Mouse (Mus musculus): ENCODE measurements at regions not wholly inside any gene's neighbourhood (a gene's known extent, or its start where the extent isn't known, plus 50 kb on each side); places are given as distances from the start of the nearest gene placed in this dataset.
A peak's percentile ranks its signal among the peaks of the same experiment; 100 is the strongest.

DNA sequence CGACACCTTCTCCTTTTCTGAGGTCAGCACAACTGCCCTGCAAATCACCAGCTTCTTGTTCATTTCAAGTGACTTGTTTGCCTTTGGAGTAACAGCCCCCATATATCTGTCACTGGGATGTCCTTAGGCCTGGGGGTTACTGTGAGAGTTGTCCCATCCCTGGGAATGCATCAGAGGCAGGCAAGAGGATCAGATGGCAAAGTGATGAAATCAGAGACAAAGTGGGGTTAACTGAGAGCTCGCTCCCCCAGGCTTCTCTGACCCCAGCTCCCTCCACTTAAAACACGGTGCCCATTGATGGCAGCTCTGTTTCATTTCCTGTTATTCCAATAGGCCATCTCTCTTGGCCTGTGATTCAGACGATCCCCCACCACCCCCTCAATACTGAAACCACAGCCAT lies 446.2 kb downstream of the Fgf9 start:
- H3K4me1 ChIP-seq (replicated peaks), result peaks cover 12% of the 10 kb centered on the region; the same call in 1 of the 2 replicates
- no peaks in the 10 kb centered on the region for H3K36me3 ChIP-seq
- 10% methylated on average over 4 of the region's 4 CpGs for WGBS
- no peak overlapping the region for H3K4me2 ChIP-seq
- H3K9me3 ChIP-seq, result no peaks in the 10 kb centered on the region
- no peaks in the 10 kb centered on the region for H3K27me3 ChIP-seq
- no peak overlapping the region for H3K27ac ChIP-seq
- ATAC-seq (ENCODE audit: insufficient number of reproducible peaks, insufficient read depth, low FRiP score, low TSS enrichment, low read depth), result no peak
- H3K9ac ChIP-seq (replicated peaks), result no peak overlapping the region
- no peak overlapping the region for H3K4me3 ChIP-seq (replicated peaks)

DNA sequence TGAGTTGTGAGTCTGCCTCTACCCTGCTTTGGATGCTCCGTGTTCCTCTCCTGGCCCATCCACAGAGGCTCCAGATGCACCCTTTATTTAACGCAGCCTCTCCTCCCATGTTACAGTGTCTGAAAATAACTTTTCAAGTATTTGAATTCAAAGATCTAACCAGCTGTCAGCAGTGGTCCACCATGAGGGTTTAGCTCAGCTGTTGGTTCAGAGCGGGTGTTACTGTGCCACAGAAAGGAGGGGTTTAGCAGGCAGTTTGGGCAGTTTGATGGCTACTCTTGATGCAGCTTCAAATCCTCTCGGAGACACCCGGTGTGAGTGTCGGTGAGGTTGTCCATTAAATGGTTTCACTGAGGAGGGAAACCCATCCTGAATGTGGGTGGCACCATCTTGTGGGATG lies 441.8 kb downstream of the Fgf9 start:
- Histone ChIP-seq H3K9me3 (no peaks in the 10 kb centered on the region), H3K4me2 (no peak overlapping the region), H3K4me1 (replicated peaks) (peaks cover 9% of the 10 kb centered on the region; the same call in 1 of the 2 replicates), H3K27me3 (no peaks in the 10 kb centered on the region), H3K4me3 (replicated peaks) (no peak overlapping the region), H3K36me3 (no peaks in the 10 kb centered on the region), H3K27ac (no peak overlapping the region), H3K9ac (replicated peaks) (no peak overlapping the region)
- ATAC-seq (ENCODE audit: insufficient number of reproducible peaks, insufficient read depth, low FRiP score, low TSS enrichment, low read depth), result no peak
- 87% methylated on average over 6 of the region's 6 CpGs for WGBS

DNA sequence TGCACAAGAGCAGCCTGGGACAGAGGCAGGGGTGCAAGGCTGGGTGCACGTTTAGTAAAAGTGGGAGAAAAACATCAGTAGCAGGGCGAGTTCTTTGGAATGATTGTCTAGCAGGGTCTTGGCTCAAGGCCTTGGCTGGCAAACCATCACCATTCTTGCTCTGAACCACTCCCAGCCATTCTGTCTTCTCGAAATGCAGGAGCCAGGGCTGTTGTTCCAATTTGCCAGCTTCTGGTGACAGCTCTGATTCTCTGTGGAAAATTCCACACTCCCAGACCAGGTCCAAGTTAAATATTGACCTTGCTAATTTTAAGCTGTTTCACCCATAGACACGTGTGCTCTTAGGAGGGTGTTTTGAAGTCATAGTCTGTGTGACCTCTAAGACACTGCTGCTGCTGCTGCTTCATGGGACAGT lies 441.2 kb downstream of the Fgf9 start:
- H3K27ac ChIP-seq, result peak overlapping the region; percentile 31; the same call in 1 of the 2 replicates
- whole genome bisulfite sequencing, result 80% methylated on average over 4 of the region's 4 CpGs

DNA sequence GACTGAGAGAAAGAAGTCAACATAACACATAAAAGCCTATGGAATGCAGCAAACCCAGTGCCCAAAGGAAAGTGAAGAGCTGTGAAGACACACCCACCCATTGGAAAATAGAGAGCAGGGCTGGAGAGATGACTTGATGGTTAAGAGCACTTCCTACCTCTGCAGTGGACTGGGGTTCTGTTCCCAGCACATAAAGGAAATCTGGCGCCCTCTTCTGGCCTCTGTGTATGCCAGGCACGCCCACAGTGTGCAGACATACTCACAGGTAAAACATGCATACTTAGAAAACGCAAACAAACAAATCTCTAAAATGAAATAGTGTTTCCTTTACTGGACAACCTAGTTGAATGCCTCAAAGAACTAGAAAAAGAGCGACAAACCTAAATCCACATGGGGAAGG lies 440.4 kb downstream of the Fgf9 start:
- Histone ChIP-seq H3K9ac (replicated peaks) (no peak overlapping the region), H3K4me3 (replicated peaks) (no peak overlapping the region), H3K9me3 (no peaks in the 10 kb centered on the region), H3K27me3 (no peaks in the 10 kb centered on the region), H3K4me1 (replicated peaks) (peaks cover 3% of the 10 kb centered on the region; the same call in 1 of the 2 replicates), H3K27ac (no peak overlapping the region), H3K4me2 (no peak overlapping the region), H3K36me3 (no peaks in the 10 kb centered on the region)
- WGBS, result 79% methylated on average over 4 of the region's 4 CpGs
- ATAC-seq (ENCODE audit: insufficient number of reproducible peaks, insufficient read depth, low FRiP score, low TSS enrichment, low read depth), result no peak

More for the DNA sequence above, 441.2 kb downstream of the Fgf9 start:
- no peaks in the 10 kb centered on the region for H3K36me3 ChIP-seq
- H3K4me3 ChIP-seq (replicated peaks), result no peak overlapping the region
- H3K4me2 ChIP-seq, result no peak overlapping the region
- no peaks in the 10 kb centered on the region for H3K9me3 ChIP-seq
- H3K4me1 ChIP-seq (replicated peaks), result peaks cover 7% of the 10 kb centered on the region; the same call in 1 of the 2 replicates
- H3K9ac ChIP-seq (replicated peaks), result no peak overlapping the region
- H3K27me3 ChIP-seq, result no peaks in the 10 kb centered on the region
- no peak for ATAC-seq (ENCODE audit: insufficient number of reproducible peaks, insufficient read depth, low FRiP score, low TSS enrichment, low read depth)

DNA sequence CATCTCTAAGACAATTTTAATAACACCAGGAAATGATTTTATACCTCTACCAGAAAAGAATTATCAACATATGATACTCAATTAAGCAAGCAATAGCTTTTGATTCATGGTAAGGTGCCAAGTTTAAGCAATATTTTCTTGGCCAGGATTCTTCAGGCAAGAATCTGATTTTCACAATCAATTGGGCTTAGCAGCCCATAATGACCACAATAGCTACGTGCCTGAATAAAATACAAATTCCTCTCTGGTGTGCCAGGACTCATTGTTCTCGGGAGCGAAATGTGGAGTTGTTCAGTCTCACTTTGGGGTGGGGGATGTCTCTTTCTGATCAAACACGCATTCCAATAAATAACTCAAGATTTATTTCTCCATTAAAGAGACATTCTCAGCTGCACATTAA lies 438.8 kb downstream of the Fgf9 start:
- no peaks in the 10 kb centered on the region for H3K27me3 ChIP-seq

DNA sequence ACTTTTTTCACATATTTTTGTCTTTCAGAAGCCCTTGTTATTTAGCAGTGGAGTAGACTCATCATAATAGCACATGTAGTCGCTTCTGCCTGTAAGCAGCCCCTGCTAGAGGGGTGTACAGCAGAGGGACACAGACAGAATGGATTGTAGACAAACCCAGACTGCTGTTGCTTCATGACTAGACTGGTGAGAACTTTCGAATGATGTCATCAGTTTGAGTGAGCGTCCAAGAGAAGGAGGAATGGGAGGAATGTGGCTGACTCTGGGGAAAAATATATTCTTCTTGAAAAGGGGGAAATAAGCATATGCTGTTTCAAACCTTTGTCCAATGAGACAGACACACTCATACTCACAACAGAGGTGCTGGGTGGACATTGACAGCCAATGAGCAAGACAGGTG lies 436.1 kb downstream of the Fgf9 start:
- H3K36me3 ChIP-seq, result no peaks in the 10 kb centered on the region
- ATAC-seq (ENCODE audit: insufficient number of reproducible peaks, insufficient read depth, low FRiP score, low TSS enrichment, low read depth), result no peak
- WGBS, result 73% methylated on average over 3 of the region's 3 CpGs
- no peak overlapping the region for H3K27ac ChIP-seq
- H3K27me3 ChIP-seq, result no peaks in the 10 kb centered on the region
- no peak overlapping the region for H3K4me3 ChIP-seq (replicated peaks)
- H3K4me2 ChIP-seq, result no peak overlapping the region
- no peaks in the 10 kb centered on the region for H3K9me3 ChIP-seq
- no peak overlapping the region for H3K9ac ChIP-seq (replicated peaks)
- H3K4me1 ChIP-seq (replicated peaks), result peaks cover 9% of the 10 kb centered on the region; the same call in 1 of the 2 replicates

More for the DNA sequence above, 438.8 kb downstream of the Fgf9 start:
- H3K4me3 ChIP-seq (replicated peaks), result no peak overlapping the region
- WGBS, result 67% methylated on average over 4 of the region's 4 CpGs
- no peak for ATAC-seq (ENCODE audit: insufficient number of reproducible peaks, insufficient read depth, low FRiP score, low TSS enrichment, low read depth)
- no peaks in the 10 kb centered on the region for H3K36me3 ChIP-seq
- H3K4me1 ChIP-seq (replicated peaks), result peaks cover 6% of the 10 kb centered on the region; the same call in 1 of the 2 replicates
- no peak overlapping the region for H3K9ac ChIP-seq (replicated peaks)
- H3K9me3 ChIP-seq, result no peaks in the 10 kb centered on the region
- no peak overlapping the region for H3K4me2 ChIP-seq
- H3K27ac ChIP-seq, result no peak overlapping the region

DNA sequence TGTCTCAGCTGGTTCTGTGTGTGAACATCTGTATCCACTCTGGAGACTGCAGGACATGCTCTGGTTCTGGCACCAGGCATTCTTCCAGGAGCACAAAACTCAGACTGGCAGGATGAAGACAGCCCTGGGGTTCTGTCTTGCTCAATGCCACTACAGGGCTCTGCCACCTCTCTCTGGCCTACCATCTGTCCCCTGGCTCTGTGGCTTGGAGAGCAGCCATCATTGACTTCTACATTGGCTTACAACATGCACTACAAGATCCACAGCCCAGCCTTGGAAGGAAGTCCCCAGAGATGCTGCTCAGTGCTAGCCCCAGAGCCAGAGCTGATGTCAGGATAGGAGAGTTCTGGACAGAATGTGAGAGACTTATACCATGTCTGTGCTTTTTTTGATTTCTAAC lies 435.5 kb downstream of the Fgf9 start:
- peaks cover 9% of the 10 kb centered on the region; the same call in 1 of the 2 replicates for H3K4me1 ChIP-seq (replicated peaks)
- no peak overlapping the region for H3K27ac ChIP-seq
- H3K9ac ChIP-seq (replicated peaks), result no peak overlapping the region
- ATAC-seq (ENCODE audit: insufficient number of reproducible peaks, insufficient read depth, low FRiP score, low TSS enrichment, low read depth), result no peak
- H3K9me3 ChIP-seq, result no peaks in the 10 kb centered on the region
- H3K4me2 ChIP-seq, result no peak overlapping the region
- H3K36me3 ChIP-seq, result no peaks in the 10 kb centered on the region
- no peak overlapping the region for H3K4me3 ChIP-seq (replicated peaks)
- no peaks in the 10 kb centered on the region for H3K27me3 ChIP-seq

DNA sequence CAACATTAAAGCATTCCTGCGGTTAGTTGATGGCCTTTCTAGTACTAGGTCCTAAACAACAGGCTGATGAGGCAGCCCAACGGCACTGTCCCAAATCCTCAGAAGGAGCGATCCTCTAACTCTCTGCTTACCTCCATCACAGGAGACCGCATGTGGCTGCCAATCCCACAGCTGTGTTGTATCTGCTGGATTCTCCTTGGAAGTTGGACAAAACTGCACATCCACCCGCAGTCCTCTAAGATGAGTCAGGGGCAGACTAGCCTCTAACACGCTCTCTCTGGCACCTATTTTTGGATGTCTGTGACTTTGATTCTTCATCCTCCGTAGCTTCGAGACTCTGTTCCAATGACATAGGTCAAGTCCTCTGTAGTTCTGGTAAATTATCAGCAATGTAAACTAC lies 432.5 kb downstream of the Fgf9 start:
- 88% methylated on average over 8 of the region's 8 CpGs for WGBS
- no peak for ATAC-seq (ENCODE audit: insufficient number of reproducible peaks, insufficient read depth, low FRiP score, low TSS enrichment, low read depth)
- H3K9me3 ChIP-seq, result no peaks in the 10 kb centered on the region
- H3K4me1 ChIP-seq (replicated peaks), result peaks cover 21% of the 10 kb centered on the region
- H3K36me3 ChIP-seq, result no peaks in the 10 kb centered on the region
- H3K27ac ChIP-seq, result no peak overlapping the region
- no peaks in the 10 kb centered on the region for H3K27me3 ChIP-seq
- H3K4me2 ChIP-seq, result no peak overlapping the region
- no peak overlapping the region for H3K4me3 ChIP-seq (replicated peaks)
- H3K9ac ChIP-seq (replicated peaks), result no peak overlapping the region

DNA sequence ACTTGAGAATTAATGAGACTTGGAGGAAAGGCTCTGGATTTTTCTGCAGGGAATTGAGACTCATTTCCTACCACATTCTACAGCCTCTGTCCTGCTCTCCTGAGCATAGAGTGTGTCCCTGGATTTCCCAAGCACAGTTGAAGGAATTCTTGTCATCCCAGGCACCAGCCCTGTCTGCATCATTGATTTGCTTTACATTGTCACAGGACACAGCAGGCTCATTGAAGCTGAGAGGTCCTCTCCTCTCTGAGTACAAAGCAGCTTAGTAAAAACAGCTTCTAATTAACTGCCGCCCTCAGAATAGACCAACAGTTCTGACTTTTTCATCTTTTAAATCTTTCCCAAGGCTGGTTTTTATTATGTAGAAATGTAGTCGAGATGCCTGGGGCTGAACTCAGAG lies 429.7 kb downstream of the Fgf9 start:
- no peaks in the 10 kb centered on the region for H3K27me3 ChIP-seq
- no peaks in the 10 kb centered on the region for H3K9me3 ChIP-seq
- no peak overlapping the region for H3K9ac ChIP-seq (replicated peaks)
- H3K4me3 ChIP-seq (replicated peaks), result no peak overlapping the region
- peak overlapping the region; percentile 53 for H3K27ac ChIP-seq
- peaks cover 21% of the 10 kb centered on the region for H3K4me1 ChIP-seq (replicated peaks)
- H3K4me2 ChIP-seq, result peak overlapping the region; percentile 21; the same call in 1 of the 2 replicates
- 6% methylated on average over 2 of the region's 2 CpGs for WGBS
- no peak for ATAC-seq (ENCODE audit: insufficient number of reproducible peaks, insufficient read depth, low FRiP score, low TSS enrichment, low read depth)
- no peaks in the 10 kb centered on the region for H3K36me3 ChIP-seq

DNA sequence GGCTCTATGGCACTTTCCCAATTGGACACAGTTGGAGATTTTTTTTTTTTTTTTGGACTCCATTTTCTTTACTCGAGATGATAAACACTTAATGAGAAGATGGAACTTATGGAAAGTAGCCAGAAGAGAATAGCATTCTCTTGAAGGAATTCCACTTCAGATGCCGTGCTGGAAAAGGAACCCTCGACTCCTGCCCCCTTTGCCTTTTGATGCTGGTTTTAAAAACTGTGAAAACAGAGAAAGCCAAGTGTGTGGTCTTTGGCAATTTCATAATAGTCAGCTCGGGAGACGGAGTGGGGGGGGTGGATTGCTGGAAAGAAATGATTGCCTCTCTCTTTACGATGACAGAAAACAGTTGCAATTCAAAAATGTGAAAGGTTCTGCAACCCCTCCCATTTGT lies 429.2 kb downstream of the Fgf9 start:
- Histone ChIP-seq H3K4me3 (replicated peaks) (no peak overlapping the region), H3K9ac (replicated peaks) (no peak overlapping the region), H3K4me2 (peak overlapping the region; percentile 21; the same call in 1 of the 2 replicates), H3K27ac (peak overlapping the region; percentile 53), H3K36me3 (no peaks in the 10 kb centered on the region), H3K4me1 (replicated peaks) (peaks cover 21% of the 10 kb centered on the region), H3K9me3 (no peaks in the 10 kb centered on the region), H3K27me3 (no peaks in the 10 kb centered on the region)
- 26% methylated on average over 6 of the region's 6 CpGs for WGBS
- no peak for ATAC-seq (ENCODE audit: insufficient number of reproducible peaks, insufficient read depth, low FRiP score, low TSS enrichment, low read depth)

DNA sequence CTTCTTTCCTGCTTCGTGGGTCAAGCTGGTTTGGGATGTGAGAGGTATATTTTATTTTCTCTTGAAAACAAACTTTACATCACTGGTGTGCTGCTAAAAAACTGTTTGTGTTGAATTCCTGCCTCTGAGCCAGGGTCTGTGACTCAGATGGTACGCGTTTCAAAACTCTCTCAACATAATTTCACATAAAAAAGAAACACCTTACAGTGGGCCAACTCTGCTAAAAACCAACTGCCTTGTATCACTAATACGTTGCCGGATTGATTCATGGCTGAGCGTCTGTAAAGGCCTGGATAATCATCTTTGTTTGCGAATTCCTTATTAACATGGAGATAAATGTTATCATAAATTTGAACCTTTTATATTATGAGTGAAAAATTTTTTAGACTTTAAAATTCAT lies 428.7 kb downstream of the Fgf9 start:
- H3K9ac ChIP-seq (replicated peaks), result no peak overlapping the region
- H3K4me1 ChIP-seq (replicated peaks), result peaks cover 17% of the 10 kb centered on the region
- no peak overlapping the region for H3K4me3 ChIP-seq (replicated peaks)
- ATAC-seq (ENCODE audit: insufficient number of reproducible peaks, insufficient read depth, low FRiP score, low TSS enrichment, low read depth), result no peak
- 80% methylated on average over 7 of the region's 7 CpGs for WGBS
- H3K36me3 ChIP-seq, result no peaks in the 10 kb centered on the region
- H3K9me3 ChIP-seq, result no peaks in the 10 kb centered on the region
- H3K27me3 ChIP-seq, result no peaks in the 10 kb centered on the region
- H3K27ac ChIP-seq, result no peak overlapping the region
- no peak overlapping the region for H3K4me2 ChIP-seq

DNA sequence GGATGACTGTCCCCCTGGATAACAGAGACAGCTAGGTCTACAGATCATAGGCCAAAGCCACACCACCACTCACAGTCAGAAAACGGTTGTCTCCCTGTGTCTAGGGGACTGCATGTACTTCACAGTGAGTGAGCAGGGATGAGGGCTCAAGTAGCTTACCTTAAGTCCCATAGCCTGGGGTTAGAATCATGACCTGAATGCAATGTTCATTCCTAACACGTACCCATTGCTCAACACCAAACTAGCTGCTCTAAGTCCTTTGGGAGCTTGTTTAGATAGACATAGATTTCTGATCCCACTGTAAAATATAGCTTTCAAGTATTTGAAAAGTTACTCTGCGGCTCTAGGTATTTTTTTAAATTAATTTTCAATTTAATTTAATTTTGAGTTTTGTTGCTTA lies 426.6 kb downstream of the Fgf9 start:
- Histone ChIP-seq H3K4me3 (replicated peaks) (no peak overlapping the region), H3K27me3 (no peaks in the 10 kb centered on the region), H3K9me3 (no peaks in the 10 kb centered on the region), H3K27ac (no peak overlapping the region), H3K36me3 (no peaks in the 10 kb centered on the region), H3K4me1 (replicated peaks) (peaks cover 12% of the 10 kb centered on the region), H3K9ac (replicated peaks) (no peak overlapping the region), H3K4me2 (no peak overlapping the region)
- 89% methylated on average over 3 of the region's 3 CpGs for WGBS
- no peak for ATAC-seq (ENCODE audit: insufficient number of reproducible peaks, insufficient read depth, low FRiP score, low TSS enrichment, low read depth)
